Mouse (Mus musculus) c-Kit-negative CD71-positive TER-119-positive erythroid progenitor cells, embryonic 14.5 days (primary cell): Measurements from ENCODE around the gene Plac1.
"Not testable (repeated sequence)": the region's sequence is repeated elsewhere in the genome, so short reads cannot be mapped to it uniquely, and the experiment has no call there.

Experiments used
- DNase-seq: peaks from one replicate; pipeline ENCODE4 v3.0.0-alpha.2; 2013; ENCODE audit warnings: low read depth, low spot score

Gene Plac1

DNA sequence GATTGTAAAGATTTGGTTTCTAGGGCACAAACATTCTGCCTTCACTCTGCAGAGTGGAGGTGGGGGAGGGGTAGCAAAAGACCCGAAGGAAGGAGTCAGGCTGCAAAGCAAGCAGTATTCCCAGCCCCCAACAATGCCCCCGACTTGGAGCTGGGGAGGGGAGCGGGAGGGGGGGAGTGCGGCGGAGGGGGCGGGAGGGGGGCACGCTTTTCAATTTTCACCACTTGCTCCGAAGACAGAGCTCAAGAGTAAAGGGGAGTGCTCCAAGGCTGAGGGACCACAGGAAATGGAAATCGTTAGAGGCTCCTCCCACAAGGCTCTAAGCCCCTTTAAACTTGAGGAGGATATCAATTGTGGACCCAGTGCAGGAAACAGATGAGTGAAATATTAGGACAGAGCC is 189.6 kb downstream of the Plac1 start:
- DNase-seq: no peak

- no peak for DNase-seq
Observed at GRCm38 (mm10) chrX:53049196-53049595, 190.7 kb downstream of the Plac1 start.

- DNase-seq: no peak
Observed at GRCm38 (mm10) chrX:53046911-53047310, 193.0 kb downstream of the Plac1 start.

- no peak for DNase-seq
Observed at GRCm38 (mm10) chrX:53046033-53046432, 193.9 kb downstream of the Plac1 start.

GRCm38 (mm10) chrX:53045187-53045903 is 194.6 kb downstream of the Plac1 start:
- no peak for DNase-seq

GRCm38 (mm10) chrX:53041006-53041405 is 198.9 kb downstream of the Plac1 start:
- no peak for DNase-seq

- DNase-seq: no peak
Observed at GRCm38 (mm10) chrX:53040138-53040537, 199.8 kb downstream of the Plac1 start.

DNA sequence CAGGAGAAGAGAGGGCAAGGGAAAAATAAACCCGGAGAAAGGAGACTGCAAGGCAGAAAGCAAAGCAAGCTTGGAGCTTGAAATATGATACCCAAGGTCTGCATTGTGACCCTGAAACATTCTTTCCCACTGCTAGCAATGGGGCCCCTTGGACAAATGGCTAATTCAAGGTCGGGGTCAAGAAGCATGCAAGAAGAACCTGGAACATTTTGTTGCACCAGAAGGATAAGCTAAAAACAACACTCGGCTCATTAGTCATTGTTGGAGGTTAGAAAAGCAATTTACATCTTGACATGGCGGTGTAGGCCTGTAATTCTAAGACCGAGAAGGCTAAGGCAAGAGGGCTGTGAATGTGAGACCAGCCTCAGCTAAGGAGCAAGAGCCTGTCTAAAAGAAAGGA is 200.3 kb downstream of the Plac1 start:
- no peak for DNase-seq

DNA sequence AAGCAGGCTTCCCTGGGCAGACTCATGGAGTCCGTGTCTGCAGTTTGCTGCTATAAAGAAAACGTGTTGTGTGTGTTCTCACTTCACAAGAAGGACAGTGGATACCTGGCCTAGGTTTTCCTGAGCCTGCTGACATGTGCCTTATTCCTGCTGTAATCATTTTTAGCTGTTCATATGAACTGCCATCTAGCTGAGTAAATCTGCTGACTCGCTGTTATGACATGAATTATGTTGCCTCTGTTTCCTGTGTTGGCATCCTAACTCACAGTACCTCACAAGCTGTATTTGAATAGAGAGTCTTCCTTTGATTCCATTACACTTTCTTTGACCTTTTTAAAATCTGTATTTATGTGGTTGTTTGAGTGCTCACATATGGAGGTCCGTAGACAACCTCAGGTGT is 201.7 kb downstream of the Plac1 start:
- no peak for DNase-seq

- DNase-seq: no peak
Observed at GRCm38 (mm10) chrX:53029559-53029958, 210.4 kb downstream of the Plac1 start.

GRCm38 (mm10) chrX:53025471-53026223 is 214.3 kb downstream of the Plac1 start:
- DNase-seq: no peak

- DNase-seq: not testable (repeated sequence)
Observed at GRCm38 (mm10) chrX:53024268-53024667, 215.6 kb downstream of the Plac1 start.

DNA sequence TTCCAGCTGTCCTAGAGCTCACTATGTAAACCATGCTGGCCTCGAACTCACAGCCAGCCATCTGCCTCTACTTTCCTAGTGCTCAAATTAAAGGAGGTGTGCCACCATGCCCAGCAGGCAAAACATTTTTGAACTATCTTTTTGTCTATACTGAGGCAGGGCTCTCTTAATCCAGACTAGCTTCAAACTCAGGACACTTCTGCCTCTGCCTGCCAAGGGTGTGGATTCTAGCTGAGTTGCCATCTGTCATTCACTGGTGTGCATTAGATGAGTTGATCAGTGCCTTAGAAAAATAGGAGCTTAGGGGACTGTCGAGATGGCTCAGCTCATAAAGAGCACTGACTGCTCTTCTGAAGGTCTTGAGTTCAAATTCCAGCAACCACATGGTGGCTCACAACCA is 216.9 kb downstream of the Plac1 start:
- no peak for DNase-seq
